Comparison of ENCODE assay signal across 9 mouse cellular contexts in genomic region chr10:106585476-106586080, GRCm38 (mm10).
A peak's percentile ranks its signal among the peaks of the same experiment; 100 is the strongest.
DNase-seq lines count a peak whose midpoint lies in the region; ATAC-seq lines count a peak whose summit lies in the region.
"Had no signal": no experiment of that assay in that cellular context is flagged by ENCODE, and none has a peak within 500 bp of the region (broad histone marks: within the 10 kb centered on the region; RNA-seq: fewer than 3 reads in every experiment).

No protein-coding gene starts in this region.

- H3K36me3 ChIP-seq in embryonic facial prominence, embryonic 14.5 days (ENCODE audit: control insufficient read depth, insufficient read depth, low read length): no peaks in the 10 kb centered on the region
- no peaks in the 10 kb centered on the region for H3K36me3 ChIP-seq in midbrain, embryonic 14.5 days (ENCODE audit: control insufficient read depth, insufficient read depth, low read length)
- H3K36me3 ChIP-seq: heart, embryonic 13.5 days had no signal

- no peak overlapping the region for H3K4me2 ChIP-seq in embryonic facial prominence, embryonic 14.5 days (ENCODE audit: low read depth, low read length)
- H3K4me2 ChIP-seq in midbrain, embryonic 14.5 days (ENCODE audit: low read length): no peak overlapping the region
- H3K4me2 ChIP-seq: heart, embryonic 13.5 days had no signal

- H3K4me3 ChIP-seq in embryonic facial prominence, embryonic 14.5 days (ENCODE audit: low read depth, low read length): no peak overlapping the region
- no peak overlapping the region for H3K4me3 ChIP-seq in midbrain, embryonic 14.5 days (replicated peaks; ENCODE audit: low read depth, low read length)
- H3K4me3 ChIP-seq: heart, embryonic 13.5 days had no signal

- no peak overlapping the region for H3K27ac ChIP-seq in embryonic facial prominence, embryonic 14.5 days (replicated peaks; ENCODE audit: low read depth, low read length)
- no peak overlapping the region for H3K27ac ChIP-seq in midbrain, embryonic 14.5 days (replicated peaks; ENCODE audit: low read depth, low read length)
- H3K27ac ChIP-seq: heart, embryonic 13.5 days had no signal

- H3K27me3 ChIP-seq in embryonic facial prominence, embryonic 14.5 days (replicated peaks; ENCODE audit: control insufficient read depth, insufficient read depth, low read length): no peaks in the 10 kb centered on the region
- no peaks in the 10 kb centered on the region for H3K27me3 ChIP-seq in midbrain, embryonic 14.5 days (ENCODE audit: control insufficient read depth, insufficient read depth, low read length)
- H3K27me3 ChIP-seq: heart, embryonic 13.5 days had no signal

- ATAC-seq in embryonic facial prominence, embryonic 14.5 days (ENCODE audit: low read depth): no peak
- peak; percentile 76 for ATAC-seq in midbrain, embryonic 14.5 days (ENCODE audit: low FRiP score, low TSS enrichment)

- peak; percentile 34 for DNase-seq in adrenal gland, postnatal 10 days
- no peak for DNase-seq in adrenal gland, postnatal 4 days (ENCODE audit: low spot score in 2 of 2)
- DNase-seq in thymus, postnatal 0 days (ENCODE audit: low spot score): peak; percentile 21
- DNase-seq in thymus, postnatal 14 days: no peak
- DNase-seq in embryonic facial prominence, embryonic 14.5 days (ENCODE audit: low spot score): peak; percentile 63
- DNase-seq in kidney, postnatal 10 days: peak; percentile 32
- peak; percentile 85 for DNase-seq in midbrain, embryonic 14.5 days
- DNase-seq in spleen, postnatal 14 days (ENCODE audit: low spot score in 2 of 2): no peak

- no peak overlapping the region for H3K9ac ChIP-seq in embryonic facial prominence, embryonic 14.5 days (ENCODE audit: low read depth, low read length)
- no peak overlapping the region for H3K9ac ChIP-seq in midbrain, embryonic 14.5 days (replicated peaks; ENCODE audit: low read length)
- H3K9ac ChIP-seq: heart, embryonic 13.5 days had no signal

- H3K9me3 ChIP-seq in embryonic facial prominence, embryonic 14.5 days (ENCODE audit: control insufficient read depth, low read length): no peaks in the 10 kb centered on the region
- no peaks in the 10 kb centered on the region for H3K9me3 ChIP-seq in midbrain, embryonic 14.5 days (ENCODE audit: control insufficient read depth, low read length)
- H3K9me3 ChIP-seq: heart, embryonic 13.5 days had no signal

- WGBS in embryonic facial prominence, embryonic 14.5 days: 2% methylated on average over 4 of the region's 4 CpGs
- 3% methylated on average over 4 of the region's 4 CpGs for WGBS in midbrain, embryonic 14.5 days

- H3K4me1 ChIP-seq in embryonic facial prominence, embryonic 14.5 days (ENCODE audit: control insufficient read depth, insufficient read depth, low read length): no peaks in the 10 kb centered on the region
- H3K4me1 ChIP-seq in midbrain, embryonic 14.5 days (ENCODE audit: control insufficient read depth, insufficient read depth, low read length): no peaks in the 10 kb centered on the region

Comparison
In these comparisons a context has a peak if more than half of its experiments do, and no peak if none do; other contexts are left out.
1. DNase-seq: peak in adrenal gland, postnatal 10 days (single experiment), thymus, postnatal 0 days (single experiment), embryonic facial prominence, embryonic 14.5 days (single experiment), kidney, postnatal 10 days (single experiment) and midbrain, embryonic 14.5 days (single experiment); none in adrenal gland, postnatal 4 days (0 of 2), thymus, postnatal 14 days (single experiment) and spleen, postnatal 14 days (0 of 2).